8 mouse cellular contexts compared by ENCODE assay signal in the genomic region with DNA sequence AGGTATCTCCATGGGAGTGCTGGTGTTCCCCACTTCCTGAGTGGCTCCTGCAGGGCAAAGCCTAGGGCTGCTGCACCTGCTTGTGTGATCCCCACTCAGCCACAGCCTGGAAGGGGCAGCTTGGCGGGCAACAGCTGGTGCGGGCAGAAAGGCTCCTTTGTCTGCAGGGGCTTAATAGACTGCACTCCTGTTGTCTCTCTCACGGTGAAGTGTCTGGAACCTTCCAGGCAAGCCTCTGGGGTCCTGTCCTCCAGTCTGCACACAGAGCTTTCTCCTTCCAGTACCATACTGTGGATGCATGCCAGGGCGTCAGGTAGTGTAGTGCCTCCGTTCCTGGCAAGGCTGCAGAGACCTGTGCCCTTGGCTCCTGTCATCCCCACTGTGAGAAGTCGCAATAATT. TPM values are rescaled to one million over a fixed set of nuclear protein-coding genes. Genes with fewer than 3 reads are reported as not detected.
DNase-seq lines count a peak whose midpoint lies in the region; ATAC-seq and TF ChIP-seq lines count a peak whose summit lies in the region.

No protein-coding gene starts in this region.

- no peaks in the 10 kb centered on the region for H3K27me3 ChIP-seq in kidney, embryonic 15.5 days
- H3K27me3 ChIP-seq in embryonic facial prominence, embryonic 10.5 days (replicated peaks; ENCODE audit: low read depth, poor library complexity, severe bottlenecking) = no peaks in the 10 kb centered on the region
- H3K27me3 ChIP-seq in hindbrain, embryonic 16.5 days (replicated peaks; ENCODE audit: control insufficient read depth, insufficient read depth, low read length) = no peaks in the 10 kb centered on the region
- H3K27me3 ChIP-seq in myocyte (ENCODE audit: control insufficient read depth, insufficient read depth, insufficient read length) = no peaks in the 10 kb centered on the region

- peak overlapping the region; percentile 29; the same call in 1 of the 2 replicates for H3K9ac ChIP-seq in kidney, embryonic 15.5 days
- peak overlapping the region; percentile 32; the same call in 1 of the 2 replicates for H3K9ac ChIP-seq in hindbrain, embryonic 16.5 days (ENCODE audit: low read depth, low read length)

- peak overlapping the region; percentile 93 for H3K4me2 ChIP-seq in kidney, embryonic 15.5 days
- H3K4me2 ChIP-seq in hindbrain, embryonic 16.5 days (ENCODE audit: low read length) = peak overlapping the region; percentile 94
- H3K4me2 ChIP-seq in myocyte (ENCODE audit: low read depth) = peak overlapping the region; percentile 97

- H3K4me1 ChIP-seq in kidney, embryonic 15.5 days = peaks cover 46% of the 10 kb centered on the region
- peaks cover 46% of the 10 kb centered on the region for H3K4me1 ChIP-seq in embryonic facial prominence, embryonic 10.5 days
- H3K4me1 ChIP-seq in hindbrain, embryonic 16.5 days (ENCODE audit: control insufficient read depth, insufficient read depth, low read depth, low read length) = peaks cover 39% of the 10 kb centered on the region

- 85% methylated on average over 6 of the region's 6 CpGs for WGBS in kidney, embryonic 15.5 days
- WGBS in embryonic facial prominence, embryonic 10.5 days = 81% methylated on average over 6 of the region's 6 CpGs
- WGBS in hindbrain, embryonic 16.5 days = 37% methylated on average over 6 of the region's 6 CpGs

- H3K36me3 ChIP-seq in kidney, embryonic 15.5 days = peaks cover 58% of the 10 kb centered on the region
- H3K36me3 ChIP-seq in embryonic facial prominence, embryonic 10.5 days (replicated peaks) = peaks cover 66% of the 10 kb centered on the region
- no peaks in the 10 kb centered on the region for H3K36me3 ChIP-seq in hindbrain, embryonic 16.5 days (ENCODE audit: control insufficient read depth, insufficient read depth, low read length)
- H3K36me3 ChIP-seq in myocyte (ENCODE audit: control insufficient read depth, insufficient read depth) = peaks cover 11% of the 10 kb centered on the region

- no peak overlapping the region for H3ac ChIP-seq in myocyte (ENCODE audit: control insufficient read depth, insufficient read length)

- H3K9me3 ChIP-seq in kidney, embryonic 15.5 days (replicated peaks) = no peaks in the 10 kb centered on the region
- no peaks in the 10 kb centered on the region for H3K9me3 ChIP-seq in embryonic facial prominence, embryonic 10.5 days
- no peaks in the 10 kb centered on the region for H3K9me3 ChIP-seq in hindbrain, embryonic 16.5 days (ENCODE audit: control insufficient read depth, low read length)

- no peak overlapping the region for H3K27ac ChIP-seq in kidney, embryonic 15.5 days
- no peak overlapping the region for H3K27ac ChIP-seq in embryonic facial prominence, embryonic 10.5 days (replicated peaks)
- H3K27ac ChIP-seq in hindbrain, embryonic 16.5 days (ENCODE audit: low read depth, low read length) = no peak overlapping the region

- no peak for DNase-seq in kidney, adult 9 months
- no peak for DNase-seq in embryonic facial prominence, embryonic 10.5 days (ENCODE audit: low spot score)
- no peak for DNase-seq in embryo, embryonic 10 days (ENCODE audit: low spot score)
- no peak for DNase-seq in frontal cortex, postnatal 36 days (ENCODE audit: low spot score in 2 of 2)

- TF ChIP-seq POLR2A in myocyte (IDR thresholded peaks at IDR 0.05; ENCODE audit: insufficient read length, low read depth) = no peak

- ATAC-seq in kidney, embryonic 15.5 days (replicated peaks; ENCODE audit: low FRiP score) = no peak
- no peak for ATAC-seq in hindbrain, embryonic 16.5 days
- no peak for ATAC-seq in activated CD4-positive, CD25-positive, alpha-beta regulatory T cell, adult 4 months

- peaks cover 79% of the 10 kb centered on the region for H3K79me2 ChIP-seq in myocyte (ENCODE audit: control insufficient read depth, insufficient read depth)

- peak overlapping the region; percentile 74 for H3K4me3 ChIP-seq in kidney, embryonic 15.5 days (replicated peaks)
- peak overlapping the region; percentile 91 for H3K4me3 ChIP-seq in embryonic facial prominence, embryonic 10.5 days
- peak overlapping the region; percentile 1; the same call in 1 of the 2 replicates for H3K4me3 ChIP-seq in hindbrain, embryonic 16.5 days (ENCODE audit: low read length)
- peak overlapping the region; percentile 93 for H3K4me3 ChIP-seq in myocyte

TF ChIP-seq in myocyte, 11 proteins besides CTCF, POLR2A, EP300 and RAD21:
- TF ChIP-seq USF1 (IDR thresholded peaks at IDR 0.05; ENCODE audit: low read depth) (no peak), TCF3 (IDR thresholded peaks at IDR 0.05; ENCODE audit: insufficient read length, low read depth) (peak; percentile 86), E2F4 (IDR thresholded peaks at IDR 0.05; ENCODE audit: insufficient read depth) (no peak), REST (IDR thresholded peaks at IDR 0.05; ENCODE audit: insufficient read depth, insufficient read length) (no peak), SRF (IDR thresholded peaks at IDR 0.05; ENCODE audit: control insufficient read depth, insufficient read length, low read depth) (no peak), TCF12 (IDR thresholded peaks at IDR 0.05; ENCODE audit: insufficient read depth, poor library complexity, severe bottlenecking) (peak; percentile 64), CEBPB (IDR thresholded peaks at IDR 0.05; ENCODE audit: insufficient read depth, poor library complexity, severe bottlenecking) (no peak), POLR2AphosphoS2 (IDR thresholded peaks at IDR 0.05; ENCODE audit: insufficient read length, low read depth) (no peak), MYOD1 (IDR thresholded peaks at IDR 0.05; ENCODE audit: control insufficient read depth in 1 of 3, insufficient read length in 2 of 3, low read depth in 2 of 3) (peak in 2 of 3 experiments; percentile 97 to 98), MAX (IDR thresholded peaks at IDR 0.05; ENCODE audit: low read depth) (no peak), MYOG (IDR thresholded peaks at IDR 0.05; ENCODE audit: control insufficient read depth in 1 of 3, insufficient read depth in 1 of 3, insufficient read length in 2 of 3, low read depth in 2 of 3) (peak; percentile 16 to 99 (median 97))

RNA-seq across cellular contexts. Expression of a gene that starts 2.9 kb away (rescaled TPM):
- polyA plus RNA-seq in kidney, embryonic 15.5 days (2015; fragmentation: Nextera tagmentation; extraction: Ambion mirVana) = 15.0 and 22.4 TPM in 2 replicates
- 16.1 and 17.5 TPM in 2 replicates for polyA plus RNA-seq in embryonic facial prominence, embryonic 10.5 days (2016; fragmentation: Nextera tagmentation; extraction: Ambion mirVana)
- polyA plus RNA-seq in hindbrain, embryonic 16.5 days (2015; fragmentation: Nextera tagmentation; extraction: Ambion mirVana) = 17.7 and 18.3 TPM in 2 replicates
- 150 TPM for polyA plus RNA-seq in myocyte (2012; fragmentation: generic; extraction: Trizol)
- polyA plus RNA-seq in activated CD4-positive, CD25-positive, alpha-beta regulatory T cell, adult 4 months (2017; shearing (Covaris generic)) = 10 to 100 TPM; 22.1 to 25.4 TPM

RNA-seq across cellular contexts. Expression of a gene that starts 13.2 kb away (rescaled TPM):
- 14.4 and 16.2 TPM in 2 replicates for polyA plus RNA-seq in kidney, embryonic 15.5 days (2015; fragmentation: Nextera tagmentation; extraction: Ambion mirVana)
- 16.2 and 18.2 TPM in 2 replicates for polyA plus RNA-seq in embryonic facial prominence, embryonic 10.5 days (2016; fragmentation: Nextera tagmentation; extraction: Ambion mirVana)
- 10.3 and 13.0 TPM in 2 replicates for polyA plus RNA-seq in hindbrain, embryonic 16.5 days (2015; fragmentation: Nextera tagmentation; extraction: Ambion mirVana)
- polyA plus RNA-seq in myocyte (2012; fragmentation: generic; extraction: Trizol) = 44.6 TPM
- polyA plus RNA-seq in activated CD4-positive, CD25-positive, alpha-beta regulatory T cell, adult 4 months (2017; shearing (Covaris generic)) = 10 to 100 TPM; 26.8 to 32.5 TPM

RNA-seq across cellular contexts. Expression of a gene that starts 19.9 kb away (rescaled TPM):
- polyA plus RNA-seq in kidney, embryonic 15.5 days (2015; fragmentation: Nextera tagmentation; extraction: Ambion mirVana) = 594 and 612 TPM in 2 replicates
- polyA plus RNA-seq in embryonic facial prominence, embryonic 10.5 days (2016; fragmentation: Nextera tagmentation; extraction: Ambion mirVana) = 491 and 493 TPM in 2 replicates
- polyA plus RNA-seq in hindbrain, embryonic 16.5 days (2015; fragmentation: Nextera tagmentation; extraction: Ambion mirVana) = 554 and 581 TPM in 2 replicates
- polyA plus RNA-seq in myocyte (2012; fragmentation: generic; extraction: Trizol) = 1,163 TPM
- polyA plus RNA-seq in activated CD4-positive, CD25-positive, alpha-beta regulatory T cell, adult 4 months (2017; shearing (Covaris generic)) = 100 to 1,000 TPM; 338 to 428 TPM

RNA-seq across cellular contexts. Expression of a gene that starts 22.1 kb away (rescaled TPM):
- polyA plus RNA-seq in kidney, embryonic 15.5 days (2015; fragmentation: Nextera tagmentation; extraction: Ambion mirVana) = 5.7 and 6.1 TPM in 2 replicates
- polyA plus RNA-seq in embryonic facial prominence, embryonic 10.5 days (2016; fragmentation: Nextera tagmentation; extraction: Ambion mirVana) = 4.9 and 8.5 TPM in 2 replicates
- polyA plus RNA-seq in hindbrain, embryonic 16.5 days (2015; fragmentation: Nextera tagmentation; extraction: Ambion mirVana) = 98.8 and 130 TPM in 2 replicates
- polyA plus RNA-seq in myocyte (2012; fragmentation: generic; extraction: Trizol) = 10.0 TPM
- under 1 TPM; 0.74 to 0.96 TPM for polyA plus RNA-seq in activated CD4-positive, CD25-positive, alpha-beta regulatory T cell, adult 4 months (2017; shearing (Covaris generic))

RNA-seq across cellular contexts. Expression of a gene that starts 29.5 kb away (rescaled TPM):
- 18.8 and 19.5 TPM in 2 replicates for polyA plus RNA-seq in kidney, embryonic 15.5 days (2015; fragmentation: Nextera tagmentation; extraction: Ambion mirVana)
- polyA plus RNA-seq in embryonic facial prominence, embryonic 10.5 days (2016; fragmentation: Nextera tagmentation; extraction: Ambion mirVana) = 22.2 TPM in 2 replicates
- polyA plus RNA-seq in hindbrain, embryonic 16.5 days (2015; fragmentation: Nextera tagmentation; extraction: Ambion mirVana) = 16.0 and 16.1 TPM in 2 replicates
- polyA plus RNA-seq in myocyte (2012; fragmentation: generic; extraction: Trizol) = 131 TPM
- 1 to 10 TPM; 7.3 to 9.2 TPM for polyA plus RNA-seq in activated CD4-positive, CD25-positive, alpha-beta regulatory T cell, adult 4 months (2017; shearing (Covaris generic))

Comparison
In these comparisons a context has a peak if more than half of its experiments do, and no peak if none do; other contexts are left out.
1. H3K4me3 ChIP-seq: peak in every context shown above with its lines; median percentile 93 in myocyte; 91 in embryonic facial prominence, embryonic 10.5 days; 74 in kidney, embryonic 15.5 days; 1 in hindbrain, embryonic 16.5 days.